Mouse (Mus musculus) right cerebral cortex, postnatal 25 days (tissue): Measurements from ENCODE around the gene Prr15l.

Source experiments
- DNase-seq: peaks from one replicate; pipeline ENCODE4 v3.0.0; 2022

Gene Prr15l

GRCm38 (mm10) chr11:96928088-96928487 is at the start of gene Prr15l:
Prr15l (plus strand) TSS chr11:96928104.
- no peak for DNase-seq

GRCm38 (mm10) chr11:96878715-96879114 is 49.2 kb upstream of the Prr15l start:
- no peak for DNase-seq

GRCm38 (mm10) chr11:96879359-96879758 is 48.5 kb upstream of the Prr15l start:
- DNase-seq = no peak

GRCm38 (mm10) chr11:96880296-96880695 is 47.6 kb upstream of the Prr15l start:
- no peak for DNase-seq

- no peak for DNase-seq
These were observed 42.0 kb upstream of the Prr15l start for GRCm38 (mm10) chr11:96885901-96886340.

GRCm38 (mm10) chr11:96886942-96887546 is 40.9 kb upstream of the Prr15l start:
- no peak for DNase-seq

GRCm38 (mm10) chr11:96891784-96892527 is 35.9 kb upstream of the Prr15l start:
- no peak for DNase-seq

- DNase-seq = no peak
These were observed 34.6 kb upstream of the Prr15l start for GRCm38 (mm10) chr11:96893203-96893842.

GRCm38 (mm10) chr11:96895886-96896285 is 32.0 kb upstream of the Prr15l start:
- no peak for DNase-seq

- no peak for DNase-seq
These were observed 28.2 kb upstream of the Prr15l start for GRCm38 (mm10) chr11:96899449-96900306.

- DNase-seq = no peak
These were observed 26.6 kb upstream of the Prr15l start for GRCm38 (mm10) chr11:96901332-96901731.

GRCm38 (mm10) chr11:96902639-96903635 is 25.0 kb upstream of the Prr15l start:
- no peak for DNase-seq

GRCm38 (mm10) chr11:96906431-96907161 is 21.3 kb upstream of the Prr15l start:
- DNase-seq = no peak

- DNase-seq = no peak
These were observed 19.3 kb upstream of the Prr15l start for GRCm38 (mm10) chr11:96908594-96908993.

GRCm38 (mm10) chr11:96910003-96910402 is 17.9 kb upstream of the Prr15l start:
- DNase-seq = peak; percentile 79

GRCm38 (mm10) chr11:96912682-96913081 is 15.2 kb upstream of the Prr15l start:
- DNase-seq = no peak

- DNase-seq = peak; percentile 99
These were observed 11.6 kb upstream of the Prr15l start, which contains the start of gene Cdk5rap3 for GRCm38 (mm10) chr11:96916044-96916884. Cdk5rap3 (minus strand) TSS chr11:96916496.

GRCm38 (mm10) chr11:96916885-96917396 is 11.0 kb upstream of the Prr15l start:
- DNase-seq = no peak

GRCm38 (mm10) chr11:96917415-96917814 is 10.5 kb upstream of the Prr15l start:
- no peak for DNase-seq

- DNase-seq = no peak
These were observed 8.9 kb upstream of the Prr15l start for GRCm38 (mm10) chr11:96919003-96919402.
